Mouse (Mus musculus) heart, embryonic 12.5 days (tissue): Measurements from ENCODE around the gene Fam234b. TPM values are rescaled to one million over a fixed set of nuclear protein-coding genes. Genes with fewer than 3 reads are reported as not detected.

Experiments used
- ATAC-seq: fragments of 200-750 bp; cut with Nextera tagmentation; 2 replicates; pipeline ENCODE4 v1.8.0; 2017; ENCODE audit warnings: moderate TSS enrichment, moderate library complexity; ENCODE audit not compliant: insufficient number of reproducible peaks, low FRiP score
- H3K27ac ChIP-seq: fragments of 300-500 bp; sonication (generic); 2 replicates; pipeline ENCODE4 v1.5.1; 2016; ENCODE audit warnings: mild to moderate bottlenecking, moderate library complexity; ENCODE audit not compliant: poor library complexity, severe bottlenecking
- H3K27me3 ChIP-seq: fragments of 300-500 bp; sonication (generic); replicated peaks from 2 replicates; pipeline ENCODE4 v1.6.1; 2016; ENCODE audit warnings: mild to moderate bottlenecking, moderate library complexity
- H3K36me3 ChIP-seq: fragments of 300-500 bp; sonication (generic); 2 replicates; pipeline ENCODE4 v1.6.1; 2016; ENCODE audit warnings: mild to moderate bottlenecking, moderate library complexity
- H3K4me1 ChIP-seq: fragments of 300-500 bp; sonication (generic); replicated peaks from 2 replicates; pipeline ENCODE4 v1.6.1; 2016; ENCODE audit warnings: mild to moderate bottlenecking
- H3K4me2 ChIP-seq: fragments of 300-500 bp; sonication (generic); 2 replicates; pipeline ENCODE4 v1.6.1; 2016; ENCODE audit warnings: mild to moderate bottlenecking, moderate library complexity
- H3K4me3 ChIP-seq: fragments of 300-500 bp; sonication (generic); 2 replicates; pipeline ENCODE4 v1.5.1; 2016; ENCODE audit warnings: mild to moderate bottlenecking
- H3K9ac ChIP-seq: fragments of 300-500 bp; sonication (generic); 2 replicates; pipeline ENCODE4 v1.6.1; 2016; ENCODE audit warnings: mild to moderate bottlenecking, moderate library complexity
- H3K9me3 ChIP-seq: fragments of 300-500 bp; sonication (generic); replicated peaks from 2 replicates; pipeline ENCODE4 v1.6.1; 2016; ENCODE audit warnings: mild to moderate bottlenecking, moderate library complexity
- WGBS: fragments of 180-500 bp; shearing (Covaris S2); methylation state at CpG from one replicate; pipeline ENCODE4 v1.1.7; 2016; 5-methylcytosine and 5-hydroxymethylcytosine counted together
- polyA plus RNA-seq: library from polyadenylated mRNA; unstranded; fragments of >200 nt; fragmentation: Nextera tagmentation; extraction: Ambion mirVana; gene quantifications from 2 replicates; pipeline ENCODE4 v1.2.1, GENCODE M21; 2016

Gene Fam234b
- polyA plus RNA-seq, 1 experiment from 2014 or later = 10.7 TPM

DNA sequence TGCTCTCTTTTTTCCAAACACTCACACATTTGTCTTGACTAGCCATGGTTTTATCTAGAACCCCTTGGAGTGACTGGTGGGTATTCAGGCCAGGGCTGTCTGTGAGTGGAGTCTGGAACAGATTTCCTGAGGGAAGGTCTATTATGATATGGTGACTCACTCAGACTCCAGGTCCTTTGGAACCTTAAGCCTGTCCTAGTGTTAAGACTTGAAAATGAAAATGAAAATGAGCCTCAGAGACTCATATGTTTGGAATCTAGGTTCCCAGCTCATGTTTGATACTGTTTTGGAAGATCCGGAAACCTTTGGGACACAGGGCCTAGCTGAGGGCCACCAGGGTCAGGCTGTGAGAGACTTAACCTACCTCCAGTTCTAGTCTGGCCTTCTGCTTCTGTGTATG, 68.3 kb downstream of the Fam234b start:
- ATAC-seq = no peak

DNA sequence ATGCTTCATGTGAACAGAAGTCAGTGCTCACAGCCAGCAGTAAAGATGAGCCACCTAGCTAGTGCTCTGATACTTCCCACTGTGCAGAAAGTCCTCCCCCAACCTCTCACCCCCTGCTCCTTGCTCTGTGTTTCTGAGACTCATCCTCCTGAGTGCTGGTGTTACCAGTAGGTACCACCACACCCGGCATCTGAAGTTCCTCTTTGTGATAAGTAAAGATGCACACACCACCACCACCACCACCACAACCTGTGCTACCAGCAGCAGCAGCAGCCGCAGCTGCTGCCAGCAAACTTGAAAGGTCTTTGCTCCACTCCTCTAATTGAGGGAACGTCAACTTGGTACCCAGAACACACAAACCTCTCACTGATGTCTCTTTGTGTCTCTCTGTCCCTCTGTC, 69.4 kb downstream of the Fam234b start:
- ATAC-seq = no peak
- WGBS = 67% methylated on average over 3 of the region's 3 CpGs
- no peak overlapping the region for H3K4me3 ChIP-seq
- H3K27ac ChIP-seq = no peak overlapping the region
- H3K27me3 ChIP-seq = no peaks in the 10 kb centered on the region
- peaks cover 4% of the 10 kb centered on the region; the same call in 1 of the 2 replicates for H3K9me3 ChIP-seq
- H3K4me2 ChIP-seq = no peak overlapping the region
- H3K36me3 ChIP-seq = no peaks in the 10 kb centered on the region
- H3K9ac ChIP-seq = no peak overlapping the region
- H3K4me1 ChIP-seq = peaks cover 6% of the 10 kb centered on the region; the same call in 1 of the 2 replicates

More for the DNA sequence above, 68.3 kb downstream of the Fam234b start:
- Histone ChIP-seq H3K9me3 (peaks cover 4% of the 10 kb centered on the region; the same call in 1 of the 2 replicates), H3K36me3 (no peaks in the 10 kb centered on the region), H3K4me3 (no peak overlapping the region), H3K4me2 (no peak overlapping the region), H3K9ac (no peak overlapping the region), H3K4me1 (no peaks in the 10 kb centered on the region), H3K27me3 (no peaks in the 10 kb centered on the region), H3K27ac (no peak overlapping the region)
- 94% methylated on average over 1 of the region's 1 CpGs for WGBS

DNA sequence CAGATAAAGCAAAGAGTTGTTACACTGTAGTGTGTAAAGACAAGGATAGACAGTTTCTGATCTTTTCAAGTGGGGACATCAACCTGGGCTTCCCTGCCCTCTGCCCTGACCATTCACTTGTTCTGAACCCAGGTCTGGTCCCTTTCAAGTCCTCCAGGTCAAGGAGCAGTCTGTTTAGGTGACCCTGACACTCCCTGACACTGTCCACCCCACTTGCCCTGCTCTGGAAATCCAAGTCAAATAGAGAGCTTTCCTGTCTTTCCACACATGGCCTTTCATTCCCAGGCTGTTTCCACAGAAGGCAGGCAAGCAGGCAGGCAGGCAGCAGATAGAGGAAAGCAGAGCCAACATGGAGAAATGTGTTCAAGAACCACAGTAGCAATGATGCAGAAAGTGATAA, 70.6 kb downstream of the Fam234b start:
- Histone ChIP-seq H3K27ac (peak overlapping the region; percentile 58), H3K27me3 (no peaks in the 10 kb centered on the region), H3K9ac (no peak overlapping the region), H3K4me2 (no peak overlapping the region), H3K9me3 (peaks cover 4% of the 10 kb centered on the region; the same call in 1 of the 2 replicates), H3K4me1 (peaks cover 6% of the 10 kb centered on the region; the same call in 1 of the 2 replicates), H3K4me3 (no peak overlapping the region), H3K36me3 (no peaks in the 10 kb centered on the region)
- peak; percentile 45; the same call in 1 of the 2 replicates for ATAC-seq

DNA sequence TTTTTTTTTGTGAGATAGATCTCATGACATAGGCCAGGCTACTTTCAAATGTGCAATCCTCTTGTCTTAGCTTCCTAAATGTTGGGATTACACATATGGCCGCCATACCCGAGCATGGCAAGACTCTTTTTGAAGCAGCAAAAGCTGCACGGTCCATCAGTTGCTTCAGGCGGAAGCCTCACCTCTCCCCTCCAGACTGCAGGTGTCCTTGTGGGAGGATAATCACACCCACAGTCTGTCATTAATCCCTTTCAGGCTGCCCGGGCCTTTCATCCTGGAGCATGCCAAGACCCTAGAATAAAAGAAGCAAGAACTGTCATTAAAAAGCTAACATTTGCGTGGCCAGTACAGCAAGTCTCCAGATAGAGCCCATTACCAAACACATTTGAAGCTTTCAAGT, 71.8 kb downstream of the Fam234b start:
- H3K27ac ChIP-seq = no peak overlapping the region
- H3K4me1 ChIP-seq = peaks cover 7% of the 10 kb centered on the region
- H3K9me3 ChIP-seq = no peaks in the 10 kb centered on the region
- no peak overlapping the region for H3K4me2 ChIP-seq
- H3K27me3 ChIP-seq = no peaks in the 10 kb centered on the region
- WGBS = 72% methylated on average over 6 of the region's 6 CpGs
- no peak overlapping the region for H3K9ac ChIP-seq
- no peak for ATAC-seq
- no peak overlapping the region for H3K4me3 ChIP-seq
- no peaks in the 10 kb centered on the region for H3K36me3 ChIP-seq

DNA sequence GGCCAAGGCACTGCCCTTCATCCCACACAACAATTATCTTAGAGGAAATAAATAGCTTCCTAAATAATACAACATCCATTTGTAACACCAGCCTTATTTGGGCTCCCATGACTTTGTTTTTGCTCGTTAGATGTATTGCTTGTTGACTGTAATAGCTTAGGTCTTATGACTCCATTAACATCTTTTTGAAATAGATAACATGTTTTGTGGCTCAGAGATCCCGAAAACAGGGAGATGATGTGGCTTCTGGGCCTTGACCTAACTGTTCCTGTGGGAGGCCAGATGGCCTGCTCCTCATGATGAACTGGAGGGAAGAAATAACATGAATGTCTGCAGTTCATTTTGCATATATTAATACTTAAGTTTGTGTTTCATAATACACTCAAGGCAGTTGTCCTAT, 74.0 kb downstream of the Fam234b start:
- H3K9ac ChIP-seq = no peak overlapping the region
- peaks cover 16% of the 10 kb centered on the region for H3K4me1 ChIP-seq
- no peaks in the 10 kb centered on the region for H3K27me3 ChIP-seq
- no peaks in the 10 kb centered on the region for H3K36me3 ChIP-seq
- no peak overlapping the region for H3K4me2 ChIP-seq
- WGBS = 72% methylated on average over 2 of the region's 2 CpGs
- no peak overlapping the region for H3K4me3 ChIP-seq
- no peak overlapping the region for H3K27ac ChIP-seq
- no peak for ATAC-seq
- H3K9me3 ChIP-seq = no peaks in the 10 kb centered on the region

DNA sequence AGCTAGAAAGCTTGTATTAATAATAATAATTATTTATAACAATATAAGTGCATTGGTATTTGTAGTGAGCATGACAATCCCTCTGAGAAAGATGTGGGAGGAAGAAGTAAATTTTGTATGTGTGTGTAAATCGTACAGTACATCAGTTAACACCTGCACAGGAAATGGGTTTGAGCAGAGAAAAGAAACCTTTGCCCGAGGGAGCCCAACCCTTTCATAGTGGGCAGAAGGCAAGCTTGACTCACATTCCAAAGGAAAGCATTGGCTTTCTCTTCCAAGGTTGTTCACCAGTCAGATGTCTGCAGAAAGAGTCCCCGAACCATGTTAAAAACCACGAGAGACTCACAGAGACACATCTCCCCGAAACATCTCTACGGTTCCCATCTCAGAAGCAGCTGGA, 75.3 kb downstream of the Fam234b start:
- no peaks in the 10 kb centered on the region for H3K27me3 ChIP-seq
- H3K4me1 ChIP-seq = peaks cover 16% of the 10 kb centered on the region
- no peak overlapping the region for H3K27ac ChIP-seq
- H3K9ac ChIP-seq = no peak overlapping the region
- no peak for ATAC-seq
- no peak overlapping the region for H3K4me2 ChIP-seq
- H3K4me3 ChIP-seq = no peak overlapping the region
- no peaks in the 10 kb centered on the region for H3K9me3 ChIP-seq
- 89% methylated on average over 6 of the region's 6 CpGs for WGBS
- no peaks in the 10 kb centered on the region for H3K36me3 ChIP-seq

DNA sequence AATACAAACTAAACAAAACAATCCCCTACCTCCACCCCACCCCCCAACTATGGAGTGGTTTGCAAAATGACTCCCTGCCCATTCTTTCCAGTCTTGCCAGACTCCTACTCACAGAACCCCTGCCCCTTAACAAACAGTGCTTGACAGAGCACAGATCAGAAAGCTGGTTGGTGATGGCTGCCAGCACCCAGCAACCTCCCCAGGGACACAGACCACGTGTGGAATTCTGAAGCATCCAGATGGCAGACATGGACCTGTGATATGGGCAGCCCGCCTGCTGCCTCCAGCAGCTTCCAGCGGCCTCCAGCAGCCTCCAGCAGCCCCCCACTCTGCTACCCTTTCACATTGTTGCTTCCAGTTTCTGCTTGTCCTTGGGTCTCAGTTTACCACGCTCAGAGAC, 77.5 kb downstream of the Fam234b start:
- H3K9ac ChIP-seq = no peak overlapping the region
- no peak overlapping the region for H3K4me3 ChIP-seq
- H3K4me2 ChIP-seq = no peak overlapping the region
- no peaks in the 10 kb centered on the region for H3K36me3 ChIP-seq
- 0 out of 2 replicates have a peak, but pooled peaks cover under 1% of the 10 kb centered on the region for H3K27me3 ChIP-seq
- WGBS = 40% methylated on average over 4 of the region's 4 CpGs
- H3K4me1 ChIP-seq = peaks cover 16% of the 10 kb centered on the region
- no peaks in the 10 kb centered on the region for H3K9me3 ChIP-seq
- H3K27ac ChIP-seq = no peak overlapping the region
- peak; percentile 26; the same call in 1 of the 2 replicates for ATAC-seq

DNA sequence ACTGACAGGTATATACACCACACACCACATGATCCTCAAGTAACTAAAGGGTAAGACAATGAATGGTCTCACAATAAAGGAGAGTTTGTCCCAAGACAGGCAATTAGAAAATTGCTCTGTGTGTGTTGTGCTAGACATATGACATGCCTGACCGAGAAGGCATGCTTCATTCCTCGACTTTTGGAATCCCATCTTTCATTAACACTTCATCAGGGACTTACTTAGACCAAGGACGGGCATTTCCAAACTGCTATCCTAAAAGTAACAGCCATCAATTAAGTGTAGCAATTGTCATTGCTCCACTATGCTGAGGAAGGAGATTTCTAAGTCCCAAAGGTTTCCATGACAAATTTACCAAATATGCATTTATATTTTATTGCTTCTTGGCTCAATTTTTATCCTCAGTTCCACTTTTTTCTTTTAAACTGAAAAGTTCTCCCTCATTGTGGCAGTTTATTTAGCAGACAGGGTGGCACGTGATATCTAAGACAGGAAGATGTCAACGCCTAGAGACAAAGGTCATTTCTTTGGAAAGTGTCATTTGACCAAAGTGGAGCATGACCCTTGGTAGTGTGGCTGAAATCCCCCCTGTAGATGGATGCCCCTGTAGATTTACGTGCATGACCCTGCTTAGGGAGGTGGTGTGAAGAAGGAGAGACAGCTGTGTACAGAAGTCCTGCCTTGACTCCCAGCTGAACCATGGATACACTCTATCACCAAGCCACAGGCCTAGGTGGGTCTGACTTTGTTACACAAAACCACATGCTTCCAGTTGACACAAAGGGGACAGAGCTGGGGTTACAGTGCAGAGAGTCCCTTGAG, 78.9 kb downstream of the Fam234b start:
- Histone ChIP-seq H3K9me3 (no peaks in the 10 kb centered on the region), H3K27me3 (0 out of 2 replicates have a peak, but pooled peaks cover 4% of the 10 kb centered on the region), H3K9ac (no peak overlapping the region), H3K36me3 (no peaks in the 10 kb centered on the region), H3K4me1 (peaks cover 14% of the 10 kb centered on the region), H3K27ac (no peak overlapping the region), H3K4me2 (no peak overlapping the region), H3K4me3 (no peak overlapping the region)
- no peak for ATAC-seq
- 53% methylated on average over 6 of the region's 6 CpGs for WGBS

DNA sequence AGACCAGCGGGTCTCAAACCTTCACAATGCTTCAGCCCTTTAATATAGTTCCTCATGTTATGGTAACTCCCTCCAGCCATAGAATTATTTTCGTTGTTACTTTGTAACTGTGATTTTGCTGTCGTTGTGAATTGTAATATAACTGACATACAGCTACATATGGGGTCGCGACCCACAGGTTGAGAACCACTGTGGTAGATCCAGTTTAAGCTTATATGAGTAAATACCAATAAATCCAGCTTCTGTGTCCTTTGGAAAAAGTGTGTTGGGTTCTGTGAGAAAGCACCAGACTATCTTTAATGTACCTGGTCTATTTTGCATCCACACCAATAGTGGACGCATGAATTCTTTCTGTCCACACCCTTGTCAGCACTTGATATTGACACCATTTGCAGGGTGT, 80.5 kb downstream of the Fam234b start:
- H3K27ac ChIP-seq = no peak overlapping the region
- WGBS = 79% methylated on average over 6 of the region's 6 CpGs
- no peak overlapping the region for H3K4me2 ChIP-seq
- H3K9me3 ChIP-seq = no peaks in the 10 kb centered on the region
- no peak overlapping the region for H3K9ac ChIP-seq
- H3K4me1 ChIP-seq = peaks cover 10% of the 10 kb centered on the region
- H3K36me3 ChIP-seq = no peaks in the 10 kb centered on the region
- H3K27me3 ChIP-seq = 0 out of 2 replicates have a peak, but pooled peaks cover 4% of the 10 kb centered on the region
- ATAC-seq = no peak
- H3K4me3 ChIP-seq = no peak overlapping the region

DNA sequence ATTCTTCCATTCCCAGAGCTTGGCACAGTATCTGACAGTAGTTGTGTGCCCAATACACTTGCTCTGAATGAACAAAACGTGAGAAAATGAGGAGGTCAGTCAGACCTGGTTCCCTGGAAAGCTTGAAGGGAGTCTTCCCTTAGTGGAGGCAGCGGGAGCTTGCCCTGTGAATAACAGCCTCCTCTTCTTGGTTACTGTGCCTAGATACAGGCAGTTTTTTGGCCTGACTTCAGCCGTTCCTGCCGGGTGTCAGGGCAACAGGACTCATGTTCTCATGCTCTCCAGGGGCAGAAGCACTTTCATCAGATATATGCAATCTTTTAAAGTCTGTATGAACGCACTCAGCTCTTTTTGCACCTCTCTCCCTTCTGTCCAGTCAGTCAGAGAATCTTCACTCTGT, 81.5 kb downstream of the Fam234b start:
- no peak overlapping the region for H3K9ac ChIP-seq
- no peak overlapping the region for H3K27ac ChIP-seq
- H3K9me3 ChIP-seq = no peaks in the 10 kb centered on the region
- no peak overlapping the region for H3K4me3 ChIP-seq
- H3K27me3 ChIP-seq = 0 out of 2 replicates have a peak, but pooled peaks cover 4% of the 10 kb centered on the region
- peaks cover 10% of the 10 kb centered on the region for H3K4me1 ChIP-seq
- ATAC-seq = no peak
- no peaks in the 10 kb centered on the region for H3K36me3 ChIP-seq
- WGBS = 62% methylated on average over 5 of the region's 5 CpGs
- H3K4me2 ChIP-seq = no peak overlapping the region

DNA sequence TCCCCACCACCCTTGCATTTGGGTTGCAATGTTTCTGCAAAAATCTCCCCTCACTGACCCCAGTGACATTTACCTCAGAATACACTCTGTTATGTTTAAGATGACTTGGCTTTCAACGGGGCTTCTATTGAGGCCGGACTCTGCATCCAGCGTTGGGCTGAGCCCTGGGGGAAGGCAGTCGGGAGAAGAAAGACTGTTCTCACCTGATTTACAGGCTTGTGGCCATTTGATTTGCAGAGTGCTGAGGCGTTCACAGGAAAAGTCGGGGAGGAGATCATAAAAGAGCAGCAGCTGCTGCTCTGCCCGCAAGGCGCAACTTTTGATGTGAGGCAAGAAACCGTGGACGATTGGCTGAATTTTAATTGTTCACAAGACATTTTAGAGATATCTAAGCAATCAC, 82.1 kb downstream of the Fam234b start:
- Histone ChIP-seq H3K9ac (no peak overlapping the region), H3K27me3 (0 out of 2 replicates have a peak, but pooled peaks cover 4% of the 10 kb centered on the region), H3K9me3 (no peaks in the 10 kb centered on the region), H3K36me3 (no peaks in the 10 kb centered on the region), H3K4me1 (peaks cover 6% of the 10 kb centered on the region), H3K4me2 (no peak overlapping the region), H3K4me3 (no peak overlapping the region), H3K27ac (no peak overlapping the region)
- no peak for ATAC-seq
- 55% methylated on average over 10 of the region's 10 CpGs for WGBS
